Mouse (Mus musculus): Measurements from ENCODE around the gene Gjb1.

GRCm38 (mm10) chrX:101396459-101396858 lies 20.3 kb downstream of the Gjb1 start:
- TF ChIP-seq CTCF (IDR thresholded peaks at IDR 0.05) (no peak), EP300 (IDR thresholded peaks at IDR 0.05; ENCODE audit: insufficient read depth, low read depth, low read length) (no peak)
